Mouse (Mus musculus): ENCODE measurements around the gene Adssl1. TPM values are rescaled to one million over a fixed set of nuclear protein-coding genes. Genes with fewer than 3 reads are reported as not detected.
A peak's percentile ranks its signal among the peaks of the same experiment; 100 is the strongest.

The Adssl1 gene
- polyA plus RNA-seq, 1 experiment, result 14.2 TPM

- Histone ChIP-seq H3K27ac (ENCODE audit: control insufficient read depth, insufficient read depth, low read length) (no peak overlapping the region), H3K4me1 (replicated peaks; ENCODE audit: control insufficient read depth, insufficient read depth, low read length) (no peaks in the 10 kb centered on the region), H3K36me3 (ENCODE audit: control insufficient read depth, insufficient read depth, low read length) (no peaks in the 10 kb centered on the region), H3K4me3 (ENCODE audit: control insufficient read depth, insufficient read depth, low read length) (no peak overlapping the region), H3K27me3 (ENCODE audit: control insufficient read depth, insufficient read depth, low read length) (no peaks in the 10 kb centered on the region)
- DNase-seq, result peak; percentile 79
- TF ChIP-seq POLR2A (IDR thresholded peaks at IDR 0.05; ENCODE audit: control insufficient read depth, extremely low read depth, insufficient read depth, low read length, poor library complexity), result no peak
- peak; percentile 93 for TF ChIP-seq CTCF (IDR thresholded peaks at IDR 0.05; ENCODE audit: borderline replicate concordance, control insufficient read depth, extremely low read depth, insufficient read depth, low read length, poor library complexity)
- WGBS, result 52% methylated on average over 6 of the region's 6 CpGs
These were observed 14.1 kb upstream of the Adssl1 start for GRCm38 (mm10) chr12:112605766-112606165.

GRCm38 (mm10) chr12:112606998-112607397, 12.8 kb upstream of the Adssl1 start:
- Histone ChIP-seq H3K4me3 (ENCODE audit: control insufficient read depth, insufficient read depth, low read length) (no peak overlapping the region), H3K4me1 (replicated peaks; ENCODE audit: control insufficient read depth, insufficient read depth, low read length) (no peaks in the 10 kb centered on the region), H3K27ac (ENCODE audit: control insufficient read depth, insufficient read depth, low read length) (no peak overlapping the region), H3K27me3 (ENCODE audit: control insufficient read depth, insufficient read depth, low read length) (no peaks in the 10 kb centered on the region), H3K36me3 (ENCODE audit: control insufficient read depth, insufficient read depth, low read length) (no peaks in the 10 kb centered on the region)
- 92% methylated on average over 6 of the region's 6 CpGs for WGBS
- no peak for DNase-seq
- TF ChIP-seq POLR2A (IDR thresholded peaks at IDR 0.05; ENCODE audit: control insufficient read depth, extremely low read depth, insufficient read depth, low read length, poor library complexity) (no peak), CTCF (IDR thresholded peaks at IDR 0.05; ENCODE audit: borderline replicate concordance, control insufficient read depth, extremely low read depth, insufficient read depth, low read length, poor library complexity) (no peak)

GRCm38 (mm10) chr12:112609031-112609430, 10.8 kb upstream of the Adssl1 start:
- Histone ChIP-seq H3K4me3 (ENCODE audit: control insufficient read depth, insufficient read depth, low read length) (no peak overlapping the region), H3K27me3 (ENCODE audit: control insufficient read depth, insufficient read depth, low read length) (no peaks in the 10 kb centered on the region), H3K36me3 (ENCODE audit: control insufficient read depth, insufficient read depth, low read length) (no peaks in the 10 kb centered on the region), H3K27ac (ENCODE audit: control insufficient read depth, insufficient read depth, low read length) (no peak overlapping the region), H3K4me1 (replicated peaks; ENCODE audit: control insufficient read depth, insufficient read depth, low read length) (no peaks in the 10 kb centered on the region)
- TF ChIP-seq POLR2A (IDR thresholded peaks at IDR 0.05; ENCODE audit: control insufficient read depth, extremely low read depth, insufficient read depth, low read length, poor library complexity) (no peak), CTCF (IDR thresholded peaks at IDR 0.05; ENCODE audit: borderline replicate concordance, control insufficient read depth, extremely low read depth, insufficient read depth, low read length, poor library complexity) (no peak)
- WGBS, result 97% methylated on average over 10 of the region's 10 CpGs
- DNase-seq, result no peak

- Histone ChIP-seq H3K36me3 (ENCODE audit: control insufficient read depth, insufficient read depth, low read length) (no peaks in the 10 kb centered on the region), H3K4me1 (replicated peaks; ENCODE audit: control insufficient read depth, insufficient read depth, low read length) (peaks cover 43% of the 10 kb centered on the region)
These were observed 3.2 kb upstream of the Adssl1 start for GRCm38 (mm10) chr12:112616668-112617067.

GRCm38 (mm10) chr12:112617184-112617583, 2.7 kb upstream of the Adssl1 start:
- H3K27ac ChIP-seq (ENCODE audit: control insufficient read depth, insufficient read depth, low read length), result peak overlapping the region; percentile 53; the same call in 1 of the 2 replicates
- H3K4me1 ChIP-seq (replicated peaks; ENCODE audit: control insufficient read depth, insufficient read depth, low read length), result peaks cover 43% of the 10 kb centered on the region
- WGBS, result 19% methylated on average over 11 of the region's 11 CpGs
- no peak for DNase-seq
- TF ChIP-seq POLR2A (IDR thresholded peaks at IDR 0.05; ENCODE audit: control insufficient read depth, extremely low read depth, insufficient read depth, low read length, poor library complexity), result no peak
- no peak for TF ChIP-seq CTCF (IDR thresholded peaks at IDR 0.05; ENCODE audit: borderline replicate concordance, control insufficient read depth, extremely low read depth, insufficient read depth, low read length, poor library complexity)
- no peaks in the 10 kb centered on the region for H3K36me3 ChIP-seq (ENCODE audit: control insufficient read depth, insufficient read depth, low read length)
- no peak overlapping the region for H3K4me3 ChIP-seq (ENCODE audit: control insufficient read depth, insufficient read depth, low read length)
- H3K27me3 ChIP-seq (ENCODE audit: control insufficient read depth, insufficient read depth, low read length), result no peaks in the 10 kb centered on the region

More at GRCm38 (mm10) chr12:112616668-112617067, 3.2 kb upstream of the Adssl1 start:
- Histone ChIP-seq H3K27me3 (ENCODE audit: control insufficient read depth, insufficient read depth, low read length) (no peaks in the 10 kb centered on the region), H3K4me3 (ENCODE audit: control insufficient read depth, insufficient read depth, low read length) (no peak overlapping the region), H3K27ac (ENCODE audit: control insufficient read depth, insufficient read depth, low read length) (peak overlapping the region; percentile 21; the same call in 1 of the 2 replicates)
- DNase-seq, result no peak
- 91% methylated on average over 9 of the region's 9 CpGs for WGBS
- TF ChIP-seq POLR2A (IDR thresholded peaks at IDR 0.05; ENCODE audit: control insufficient read depth, extremely low read depth, insufficient read depth, low read length, poor library complexity) (no peak), CTCF (IDR thresholded peaks at IDR 0.05; ENCODE audit: borderline replicate concordance, control insufficient read depth, extremely low read depth, insufficient read depth, low read length, poor library complexity) (no peak)

- WGBS, result 4% methylated on average over 8 of the region's 8 CpGs
- no peaks in the 10 kb centered on the region for H3K27me3 ChIP-seq (ENCODE audit: control insufficient read depth, insufficient read depth, low read length)
- TF ChIP-seq POLR2A (IDR thresholded peaks at IDR 0.05; ENCODE audit: control insufficient read depth, extremely low read depth, insufficient read depth, low read length, poor library complexity) (no peak), CTCF (IDR thresholded peaks at IDR 0.05; ENCODE audit: borderline replicate concordance, control insufficient read depth, extremely low read depth, insufficient read depth, low read length, poor library complexity) (peak; percentile 89)
- peak; percentile 85 for DNase-seq
- no peak overlapping the region for H3K4me3 ChIP-seq (ENCODE audit: control insufficient read depth, insufficient read depth, low read length)
- H3K36me3 ChIP-seq (ENCODE audit: control insufficient read depth, insufficient read depth, low read length), result no peaks in the 10 kb centered on the region
- peaks cover 43% of the 10 kb centered on the region for H3K4me1 ChIP-seq (replicated peaks; ENCODE audit: control insufficient read depth, insufficient read depth, low read length)
- peak overlapping the region; percentile 71 for H3K27ac ChIP-seq (ENCODE audit: control insufficient read depth, insufficient read depth, low read length)
These were observed 1.9 kb upstream of the Adssl1 start for GRCm38 (mm10) chr12:112617898-112618380.

All from thymus, adult 2 months (tissue).